Mouse (Mus musculus) duodenum, adult 2 months (tissue): ENCODE data around the gene Hpn. TPM values are rescaled to one million over a fixed set of nuclear protein-coding genes. Genes with fewer than 3 reads are reported as not detected.

Experiments
- polyA plus RNA-seq: library from polyadenylated mRNA; depleted of rRNA; stranded (reverse); fragments of >200 nt; gene quantifications from 2 replicates; pipeline ENCODE4 v1.2.3, GENCODE M21; 2012; ENCODE audit warnings: low replicate concordance; rRNA removed

Hpn gene
- polyA plus RNA-seq = 4.8 and 38.5 TPM in 2 replicates

DNA sequence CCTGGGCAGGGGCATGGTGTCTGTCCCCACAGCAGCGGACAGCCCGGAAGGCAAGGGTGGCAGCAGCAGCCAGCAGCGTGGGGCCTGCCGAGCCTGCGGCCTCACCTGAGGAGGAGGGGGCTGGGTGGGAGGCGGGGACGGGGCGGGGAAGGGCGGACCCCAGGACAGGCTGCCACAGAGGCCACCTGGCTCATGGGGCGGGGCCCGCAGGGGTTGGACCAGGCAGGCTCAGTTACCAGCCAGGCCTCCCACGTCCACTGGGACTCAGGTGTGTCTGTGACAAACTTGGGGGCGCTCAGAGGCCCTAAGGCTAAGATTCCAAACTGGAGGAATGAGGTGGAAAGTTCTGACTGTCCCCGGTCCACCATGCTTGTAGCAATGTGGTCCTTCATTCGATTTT, at the start of gene Hpn:
TSS of gene Hpn (minus strand) at position 109 of the 400 bp plus-strand sequence.

DNA sequence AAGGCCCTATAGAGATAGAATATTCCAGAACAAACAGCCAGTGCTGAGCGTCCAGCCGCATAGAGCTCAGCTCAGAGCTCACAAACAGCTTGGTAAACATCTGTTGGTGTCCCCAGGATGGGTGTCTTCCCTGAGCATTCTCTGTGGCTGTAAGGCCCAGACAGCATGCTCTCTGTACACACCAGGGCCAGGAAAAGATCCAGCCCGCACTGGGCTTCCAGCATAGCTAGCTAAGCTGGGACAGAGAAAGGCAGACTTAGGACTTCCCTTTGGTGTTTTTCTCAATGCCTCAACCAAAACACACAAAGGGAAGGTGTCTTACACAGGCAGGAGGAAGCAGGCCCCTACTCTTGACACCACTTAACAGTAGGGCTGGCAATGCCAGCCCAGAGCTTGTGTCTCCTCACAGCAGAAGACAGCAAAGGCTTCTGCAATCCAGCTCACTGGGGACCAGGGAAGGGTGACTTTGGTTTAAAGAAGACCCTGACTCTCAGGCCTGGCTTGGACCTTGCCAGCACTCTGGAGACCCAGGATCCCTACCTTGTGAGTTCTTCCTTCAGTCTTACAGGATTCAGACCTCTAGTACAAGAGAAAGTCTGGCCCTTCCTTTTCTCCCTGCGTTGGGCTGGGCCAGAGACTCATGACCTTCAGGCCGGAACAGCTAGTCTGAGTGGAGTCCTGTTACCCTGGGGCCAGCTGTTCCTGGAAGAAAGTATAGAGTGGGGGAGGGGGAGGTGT, 40.4 kb upstream of the Hpn start, which contains the start of gene Gramd1a:
TSS of gene Gramd1a (minus strand) at position 601 of the 738 bp plus-strand sequence.

DNA sequence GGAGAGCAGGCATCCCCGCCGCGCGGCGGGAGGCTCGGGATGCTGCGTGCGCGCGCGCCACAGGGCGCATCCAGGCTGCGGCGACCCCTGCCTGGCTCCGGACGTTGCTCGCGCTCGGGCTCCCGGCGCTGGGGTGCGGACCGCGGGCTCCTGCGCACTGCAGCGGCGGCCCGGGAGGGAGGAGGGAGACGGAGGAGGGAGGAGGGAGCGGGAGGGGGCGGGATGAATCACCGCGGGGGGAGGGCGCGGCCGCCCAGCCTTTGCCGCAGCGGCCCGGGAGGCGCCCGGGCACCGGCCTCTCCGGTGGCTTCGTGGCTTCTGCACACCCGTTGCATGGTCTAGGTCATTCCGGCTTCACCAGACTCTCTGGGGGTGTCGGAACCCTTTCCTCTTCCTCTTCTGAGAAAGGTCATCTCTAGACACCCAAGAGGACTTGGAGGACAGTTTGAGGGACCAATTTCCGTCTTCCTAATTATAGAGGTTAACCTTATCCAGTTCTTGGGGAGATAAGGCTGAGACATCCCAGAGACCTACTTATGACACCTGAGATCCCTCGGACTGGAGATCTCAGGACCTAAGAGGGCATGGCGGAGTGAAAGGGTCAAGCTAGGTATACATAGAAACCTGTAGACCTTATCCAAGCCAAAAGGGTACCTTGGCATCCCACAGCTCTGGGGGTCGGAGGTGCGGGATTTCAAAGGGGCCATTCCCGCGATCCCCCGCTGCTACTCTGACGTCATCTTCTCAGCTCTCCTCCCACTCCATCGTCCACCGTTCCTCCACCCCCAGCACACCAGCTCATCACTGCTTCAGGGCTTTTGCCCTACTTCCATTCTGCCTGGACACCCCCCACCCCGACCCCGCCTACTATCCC, 12.0 kb upstream of the Hpn start, which contains the start of gene Scn1b:
TSS of gene Scn1b (minus strand) at position 153 of the 874 bp plus-strand sequence.

DNA sequence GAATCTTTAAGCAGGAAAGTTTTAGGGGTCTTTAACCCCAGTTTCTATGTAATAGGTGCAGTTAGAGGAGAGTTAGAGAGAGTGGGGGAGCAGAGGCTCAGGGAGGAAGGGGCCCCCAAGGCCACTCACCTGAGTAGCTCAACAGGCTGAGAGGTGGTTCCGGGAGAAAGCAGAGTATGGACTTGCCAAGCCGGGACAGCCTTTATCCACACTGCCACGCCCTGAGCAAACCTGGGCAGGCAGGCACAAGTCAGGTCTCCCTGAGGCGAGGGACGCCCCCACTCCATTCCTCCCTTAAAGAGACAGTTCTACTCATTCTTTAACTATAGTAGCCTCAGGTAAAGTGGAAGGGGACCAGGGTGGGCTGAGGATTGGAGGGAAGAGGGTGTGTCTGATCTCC, 38.6 kb downstream of the Hpn start, which contains the start of gene Fxyd3:
TSS of gene Fxyd3 (minus strand) at position 213 of the 400 bp plus-strand sequence.

DNA sequence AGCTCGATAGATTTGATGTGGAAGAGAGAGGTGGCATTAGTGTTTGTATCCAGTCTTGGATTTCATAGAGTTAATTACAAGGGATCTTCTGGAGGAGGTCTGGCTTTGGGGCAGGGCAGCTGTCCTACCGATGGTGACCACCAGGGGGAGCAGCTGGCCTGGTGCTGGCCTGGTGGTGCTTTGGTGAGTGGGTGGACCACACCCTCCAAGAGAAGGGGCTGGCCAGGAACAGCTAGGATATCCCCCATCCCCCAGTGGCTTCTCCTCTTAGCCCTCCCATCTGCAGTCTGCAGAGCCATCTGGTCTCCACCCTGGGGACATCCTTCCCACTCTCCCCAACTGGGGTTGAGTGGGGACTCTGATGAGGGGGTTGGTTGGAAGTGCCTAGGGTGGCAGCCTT, 56.0 kb downstream of the Hpn start, which contains the start of gene Lgi4:
TSS of gene Lgi4 (plus strand) at position 235 of the 400 bp plus-strand sequence.

DNA sequence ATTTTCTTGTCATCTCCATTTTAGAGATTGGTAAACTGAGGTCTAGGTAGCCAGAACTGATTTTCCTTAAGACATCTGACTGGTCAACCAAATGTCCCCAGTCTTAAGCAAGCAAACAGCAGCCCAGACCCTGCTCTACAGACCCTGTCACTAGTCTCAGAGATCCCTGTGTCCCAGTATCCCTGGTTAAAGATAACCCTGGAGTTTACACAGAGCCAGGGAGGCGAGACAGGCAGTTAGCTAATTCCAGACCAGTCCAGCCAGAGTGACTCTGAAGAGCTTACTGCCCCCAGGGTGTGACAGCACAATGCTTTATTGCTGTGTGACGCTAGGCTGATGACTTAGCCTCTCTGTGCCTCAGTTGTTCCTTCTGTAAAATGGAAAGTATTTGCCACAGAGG, 58.0 kb downstream of the Hpn start, which contains the start of gene Fxyd1:
TSS of gene Fxyd1 (minus strand) at position 129 of the 400 bp plus-strand sequence.

DNA sequence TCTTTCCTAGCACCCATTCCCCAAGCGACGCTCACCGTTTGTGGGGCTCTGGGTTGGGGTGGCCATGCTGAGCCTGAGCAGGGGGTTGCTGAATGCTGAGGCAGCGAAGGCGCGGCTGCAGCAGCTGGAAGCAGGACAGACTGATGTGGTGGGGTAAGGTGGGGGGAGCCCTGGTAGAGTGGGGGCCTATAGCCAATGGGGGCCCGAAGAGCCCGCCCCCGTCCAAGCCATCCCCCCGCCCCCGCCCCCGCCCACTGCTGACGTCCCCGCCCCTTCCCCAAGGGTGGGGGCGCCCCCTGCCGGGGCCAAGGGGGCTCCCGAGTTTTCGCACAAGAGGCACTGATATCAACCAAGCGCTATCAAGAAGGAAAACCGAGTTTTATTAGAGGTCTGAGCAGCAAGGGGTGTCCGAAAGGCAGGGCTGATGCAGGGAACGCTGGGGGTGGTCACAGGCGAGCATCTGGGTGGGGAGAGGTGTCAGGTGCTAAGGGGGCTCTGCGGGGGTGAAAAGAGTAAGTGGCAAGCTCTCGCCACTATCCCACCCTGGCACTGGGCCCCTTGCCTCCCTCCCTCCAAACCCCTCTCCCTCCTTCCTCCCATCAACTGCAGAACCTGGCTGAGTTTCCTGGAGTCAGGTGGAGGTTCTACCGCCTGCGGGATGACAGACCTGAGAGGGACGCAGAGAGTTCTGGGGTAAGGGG, 63.6 kb downstream of the Hpn start, which contains the start of gene Fxyd7:
TSS of gene Fxyd7 (minus strand) at position 147 of the 701 bp plus-strand sequence.

Other genes starting within 250 kb of the Hpn start
- 0.71 and 3.5 TPM in 2 replicates for gene Cd22, start 234.9 kb downstream of the Hpn start, polyA plus RNA-seq
- gene Mag, start 200.4 kb downstream of the Hpn start, polyA plus RNA-seq = 0.37 and 0.68 TPM in 2 replicates
- 0.68 and 13.0 TPM in 2 replicates for gene Hamp2, start 190.6 kb downstream of the Hpn start, polyA plus RNA-seq
- 2.0 and 2.1 TPM in 2 replicates for gene Hamp, start 171.3 kb downstream of the Hpn start, polyA plus RNA-seq
- gene Usf2, start 158.5 kb downstream of the Hpn start, polyA plus RNA-seq = 107 and 186 TPM in 2 replicates
- 331 and 790 TPM in 2 replicates for gene Lsr, start 141.8 kb downstream of the Hpn start, polyA plus RNA-seq
- 6.0 and 7.2 TPM in 2 replicates for gene Fam187b, start 141.5 kb downstream of the Hpn start, polyA plus RNA-seq
- 32.5 and 36.7 TPM in 2 replicates for gene Fxyd5, start 72.8 kb downstream of the Hpn start, polyA plus RNA-seq
- 5.4 and 7.1 TPM in 2 replicates for gene Fxyd7, start 63.8 kb downstream of the Hpn start, polyA plus RNA-seq
- gene Fxyd1, start 58.1 kb downstream of the Hpn start, polyA plus RNA-seq = 72.1 and 108 TPM in 2 replicates
- gene Lgi4, start 55.9 kb downstream of the Hpn start, polyA plus RNA-seq = 3.1 and 4.7 TPM in 2 replicates
- gene Fxyd3, start 38.6 kb downstream of the Hpn start, polyA plus RNA-seq = 18.4 and 81.6 TPM in 2 replicates
- gene Scn1b, start 11.7 kb upstream of the Hpn start, polyA plus RNA-seq = 14.7 and 28.1 TPM in 2 replicates
- gene Gramd1a, start 40.6 kb upstream of the Hpn start, polyA plus RNA-seq = 73.3 and 105 TPM in 2 replicates
- not detected in 2 replicates for gene Scgb2b2, start 175.2 kb upstream of the Hpn start, polyA plus RNA-seq
- not detected in 2 replicates for gene Scgb1b2, start 176.5 kb upstream of the Hpn start, polyA plus RNA-seq
- not detected in 2 replicates for gene Scgb2b3, start 246.8 kb upstream of the Hpn start, polyA plus RNA-seq